Mouse (Mus musculus): ENCODE results near the gene Scn3a. TPM values are rescaled to one million over a fixed set of nuclear protein-coding genes. Genes with fewer than 3 reads are reported as not detected.
A peak's percentile ranks its signal among the peaks of the same experiment; 100 is the strongest.

Gene Scn3a
- polyA plus RNA-seq (2016; fragmentation: Nextera tagmentation; extraction: Ambion mirVana) = 3.9 and 4.7 TPM in 2 replicates

- no peaks in the 10 kb centered on the region for H3K36me3 ChIP-seq (replicated peaks)
- H3K27ac ChIP-seq (replicated peaks) = 0 out of 2 replicates have a peak within 1 kb of the TSS, but pooled peaks have one; percentile 30
- peak within 1 kb of the TSS; percentile 30; the same call in 1 of the 2 replicates for H3K4me3 ChIP-seq
- H3K27me3 ChIP-seq (replicated peaks; ENCODE audit: low read depth, poor library complexity, severe bottlenecking) = no peaks in the 10 kb centered on the region
- no peaks in the 10 kb centered on the region for H3K9me3 ChIP-seq
- DNase-seq (ENCODE audit: low spot score) = peak; percentile 51
- H3K4me1 ChIP-seq = peaks cover 10% of the 10 kb centered on the region; the same call in 1 of the 2 replicates
- 22% methylated on average over 16 of the region's 16 CpGs for whole genome bisulfite sequencing
These were observed at the start of gene Scn3a for GRCm38 (mm10) chr2:65566793-65567787. Gene Scn3a (minus strand): TSS chr2:65567627.

GRCm38 (mm10) chr2:65611887-65612286, 44.5 kb upstream of the Scn3a start:
- H3K4me1 ChIP-seq = no peaks in the 10 kb centered on the region
- H3K9me3 ChIP-seq = no peaks in the 10 kb centered on the region
- 85% methylated on average over 4 of the region's 4 CpGs for WGBS
- H3K4me3 ChIP-seq = no peak overlapping the region
- no peaks in the 10 kb centered on the region for H3K36me3 ChIP-seq (replicated peaks)
- H3K27me3 ChIP-seq (replicated peaks; ENCODE audit: low read depth, poor library complexity, severe bottlenecking) = no peaks in the 10 kb centered on the region
- DNase-seq (ENCODE audit: low spot score) = no peak
- H3K27ac ChIP-seq (replicated peaks) = no peak overlapping the region

GRCm38 (mm10) chr2:65607813-65608212, 40.4 kb upstream of the Scn3a start:
- DNase-seq (ENCODE audit: low spot score) = no peak
- no peak overlapping the region for H3K4me3 ChIP-seq
- H3K36me3 ChIP-seq (replicated peaks) = no peaks in the 10 kb centered on the region
- H3K27me3 ChIP-seq (replicated peaks; ENCODE audit: low read depth, poor library complexity, severe bottlenecking) = no peaks in the 10 kb centered on the region
- H3K9me3 ChIP-seq = no peaks in the 10 kb centered on the region
- no peak overlapping the region for H3K27ac ChIP-seq (replicated peaks)
- H3K4me1 ChIP-seq = no peaks in the 10 kb centered on the region

DNA sequence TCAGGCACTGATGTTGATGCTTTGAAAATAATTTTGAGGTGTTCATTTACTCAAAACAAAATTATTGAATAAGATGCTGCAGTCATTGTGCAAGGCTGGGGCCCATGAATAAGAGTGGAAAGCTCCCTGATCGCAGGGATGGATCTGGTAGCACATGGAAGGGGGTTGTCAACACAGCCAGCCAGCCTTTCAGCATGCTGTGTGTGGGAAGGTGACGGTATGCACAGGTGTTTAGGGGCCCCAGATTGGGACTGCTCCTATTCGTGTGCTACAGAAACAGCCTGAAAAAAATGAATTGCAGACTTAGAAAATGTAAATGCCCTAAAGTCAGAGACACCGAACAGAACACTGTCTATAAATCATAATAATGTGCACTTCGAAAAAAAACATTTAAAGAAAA, 20.3 kb upstream of the Scn3a start:
- H3K4me3 ChIP-seq = no peak overlapping the region
- H3K36me3 ChIP-seq (replicated peaks) = no peaks in the 10 kb centered on the region
- no peaks in the 10 kb centered on the region for H3K27me3 ChIP-seq (replicated peaks; ENCODE audit: low read depth, poor library complexity, severe bottlenecking)
- whole genome bisulfite sequencing = 83% methylated on average over 5 of the region's 5 CpGs
- no peak overlapping the region for H3K27ac ChIP-seq (replicated peaks)
- no peaks in the 10 kb centered on the region for H3K4me1 ChIP-seq
- no peaks in the 10 kb centered on the region for H3K9me3 ChIP-seq
- DNase-seq (ENCODE audit: low spot score) = no peak

GRCm38 (mm10) chr2:65567925-65568324, 498 bp upstream of the Scn3a start:
- DNase-seq (ENCODE audit: low spot score) = no peak
- 91% methylated on average over 4 of the region's 4 CpGs for WGBS
- Histone ChIP-seq H3K36me3 (replicated peaks) (no peaks in the 10 kb centered on the region), H3K4me3 (no peak overlapping the region), H3K9me3 (no peaks in the 10 kb centered on the region), H3K4me1 (peaks cover 10% of the 10 kb centered on the region; the same call in 1 of the 2 replicates), H3K27ac (replicated peaks) (no peak overlapping the region), H3K27me3 (replicated peaks; ENCODE audit: low read depth, poor library complexity, severe bottlenecking) (no peaks in the 10 kb centered on the region)

DNA sequence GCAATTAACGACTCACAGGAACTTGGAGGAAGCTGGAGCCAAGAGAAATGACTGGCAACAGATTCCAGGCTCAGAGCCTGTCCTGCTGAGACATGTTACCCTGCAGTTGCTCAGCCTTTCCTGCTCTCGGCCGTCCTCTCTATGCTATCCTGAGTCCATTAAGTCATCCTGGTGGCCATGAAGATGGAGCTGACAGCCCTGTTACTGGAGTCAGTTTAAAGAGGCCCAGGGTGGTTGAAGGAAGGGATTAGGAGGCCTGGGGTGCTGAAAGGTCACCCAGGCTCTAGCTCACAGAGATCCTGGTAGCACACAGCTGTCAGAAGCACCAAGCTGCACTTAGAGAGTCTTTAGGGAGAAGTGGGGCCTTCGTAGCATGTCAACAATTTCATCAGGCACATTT, 3.5 kb downstream of the Scn3a start:
- 41% methylated on average over 4 of the region's 4 CpGs for WGBS
- no peaks in the 10 kb centered on the region for H3K9me3 ChIP-seq
- H3K4me1 ChIP-seq = peaks cover 10% of the 10 kb centered on the region; the same call in 1 of the 2 replicates
- no peaks in the 10 kb centered on the region for H3K36me3 ChIP-seq (replicated peaks)
- no peak overlapping the region for H3K27ac ChIP-seq (replicated peaks)
- no peaks in the 10 kb centered on the region for H3K27me3 ChIP-seq (replicated peaks; ENCODE audit: low read depth, poor library complexity, severe bottlenecking)
- peak; percentile 40 for DNase-seq (ENCODE audit: low spot score)
- no peak overlapping the region for H3K4me3 ChIP-seq

DNA sequence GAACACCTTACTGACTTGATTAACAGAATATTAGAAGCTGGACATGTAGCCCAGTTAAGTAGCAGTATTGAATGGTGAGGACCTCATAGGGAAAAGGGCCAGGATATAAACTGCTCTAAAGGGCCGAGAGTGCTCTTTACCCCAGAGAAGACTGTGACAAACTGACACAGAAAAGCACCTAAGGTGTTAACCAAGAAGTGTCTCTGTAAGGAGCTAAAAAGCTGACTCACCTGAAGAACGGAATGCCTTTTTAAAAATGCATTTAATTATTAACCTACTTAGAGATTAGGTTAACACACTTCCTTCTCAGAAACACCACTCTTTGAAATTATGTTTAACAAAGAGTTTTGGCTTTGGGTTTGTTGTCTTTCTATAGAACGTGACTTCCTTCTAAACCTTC, 9.7 kb downstream of the Scn3a start:
- Histone ChIP-seq H3K27ac (replicated peaks) (no peak overlapping the region), H3K36me3 (replicated peaks) (no peaks in the 10 kb centered on the region), H3K4me1 (peaks cover 1% of the 10 kb centered on the region), H3K4me3 (no peak overlapping the region), H3K27me3 (replicated peaks; ENCODE audit: low read depth, poor library complexity, severe bottlenecking) (no peaks in the 10 kb centered on the region), H3K9me3 (no peaks in the 10 kb centered on the region)
- DNase-seq (ENCODE audit: low spot score) = no peak
- 84% methylated on average over 3 of the region's 3 CpGs for WGBS

- no peak for DNase-seq (ENCODE audit: low spot score)
- 85% methylated on average over 7 of the region's 7 CpGs for WGBS
These were observed 12.8 kb downstream of the Scn3a start for GRCm38 (mm10) chr2:65554662-65555061.

DNA sequence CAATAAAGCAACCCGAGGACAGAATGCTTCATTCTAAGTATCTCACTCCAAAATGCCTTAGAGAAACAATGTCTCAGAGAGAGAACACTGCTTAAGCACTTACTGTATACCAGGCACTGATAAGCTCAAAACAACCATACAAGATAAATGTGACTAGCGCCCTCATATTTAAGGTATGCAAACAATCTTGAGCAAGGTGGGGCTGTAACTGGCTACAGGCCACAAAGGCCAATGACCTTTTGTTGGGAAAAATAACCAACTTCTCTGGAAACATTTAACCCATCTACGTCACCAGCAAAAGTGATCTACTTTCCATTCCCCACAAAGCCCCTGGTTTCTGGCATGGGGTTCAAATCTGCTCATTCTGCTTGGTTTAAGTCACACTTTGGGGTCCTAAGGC, 14.0 kb downstream of the Scn3a start:
- no peak for DNase-seq (ENCODE audit: low spot score)

More at GRCm38 (mm10) chr2:65554662-65555061, 12.8 kb downstream of the Scn3a start:
- H3K4me1 ChIP-seq = peaks cover 12% of the 10 kb centered on the region
- H3K27me3 ChIP-seq (replicated peaks; ENCODE audit: low read depth, poor library complexity, severe bottlenecking) = no peaks in the 10 kb centered on the region
- H3K9me3 ChIP-seq = no peaks in the 10 kb centered on the region
- no peak overlapping the region for H3K4me3 ChIP-seq
- no peak overlapping the region for H3K27ac ChIP-seq (replicated peaks)
- H3K36me3 ChIP-seq (replicated peaks) = no peaks in the 10 kb centered on the region

GRCm38 (mm10) chr2:65552727-65553126, 14.7 kb downstream of the Scn3a start:
- WGBS = 62% methylated on average over 3 of the region's 3 CpGs
- no peaks in the 10 kb centered on the region for H3K9me3 ChIP-seq
- peaks cover 12% of the 10 kb centered on the region for H3K4me1 ChIP-seq
- no peaks in the 10 kb centered on the region for H3K36me3 ChIP-seq (replicated peaks)
- H3K27me3 ChIP-seq (replicated peaks; ENCODE audit: low read depth, poor library complexity, severe bottlenecking) = no peaks in the 10 kb centered on the region
- no peak for DNase-seq (ENCODE audit: low spot score)
- no peak overlapping the region for H3K27ac ChIP-seq (replicated peaks)
- H3K4me3 ChIP-seq = no peak overlapping the region

More for the DNA sequence above, 14.0 kb downstream of the Scn3a start:
- no peak overlapping the region for H3K4me3 ChIP-seq
- no peak overlapping the region for H3K27ac ChIP-seq (replicated peaks)
- H3K27me3 ChIP-seq (replicated peaks; ENCODE audit: low read depth, poor library complexity, severe bottlenecking) = no peaks in the 10 kb centered on the region
- no peaks in the 10 kb centered on the region for H3K9me3 ChIP-seq
- 76% methylated on average over 3 of the region's 3 CpGs for WGBS
- H3K4me1 ChIP-seq = peaks cover 12% of the 10 kb centered on the region
- no peaks in the 10 kb centered on the region for H3K36me3 ChIP-seq (replicated peaks)

- H3K36me3 ChIP-seq (replicated peaks) = no peaks in the 10 kb centered on the region
- no peak overlapping the region for H3K4me3 ChIP-seq
- peaks cover 16% of the 10 kb centered on the region for H3K4me1 ChIP-seq
- no peak for DNase-seq (ENCODE audit: low spot score)
- H3K9me3 ChIP-seq = no peaks in the 10 kb centered on the region
- H3K27me3 ChIP-seq (replicated peaks; ENCODE audit: low read depth, poor library complexity, severe bottlenecking) = no peaks in the 10 kb centered on the region
- 57% methylated on average over 5 of the region's 5 CpGs for WGBS
- H3K27ac ChIP-seq (replicated peaks) = no peak overlapping the region
These were observed 15.2 kb downstream of the Scn3a start for GRCm38 (mm10) chr2:65552222-65552621.

DNA sequence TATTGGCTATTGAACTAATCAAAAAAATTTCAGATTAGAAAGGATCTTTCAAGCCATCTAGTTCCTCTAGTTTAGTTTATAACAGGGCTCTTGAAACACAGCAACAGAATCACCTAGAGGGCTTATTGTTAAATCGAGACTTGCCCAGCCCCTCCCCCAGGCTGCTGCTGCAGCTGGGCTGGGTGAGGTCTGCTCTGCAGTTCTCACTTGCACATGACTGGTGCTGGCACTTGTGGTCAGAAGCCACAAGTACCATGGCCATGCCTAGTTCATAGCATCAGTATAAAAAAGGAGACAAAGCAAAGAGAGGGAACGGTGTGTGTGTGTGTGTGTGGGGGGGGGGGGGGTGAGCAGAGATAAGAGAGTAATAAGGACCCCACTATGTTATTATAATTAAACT, 15.7 kb downstream of the Scn3a start:
- Histone ChIP-seq H3K27me3 (replicated peaks; ENCODE audit: low read depth, poor library complexity, severe bottlenecking) (no peaks in the 10 kb centered on the region), H3K9me3 (no peaks in the 10 kb centered on the region), H3K4me1 (peaks cover 17% of the 10 kb centered on the region), H3K4me3 (no peak overlapping the region), H3K36me3 (replicated peaks) (no peaks in the 10 kb centered on the region), H3K27ac (replicated peaks) (no peak overlapping the region)
- 49% methylated on average over 2 of the region's 2 CpGs for WGBS
- no peak for DNase-seq (ENCODE audit: low spot score)

GRCm38 (mm10) chr2:65550564-65550963, 16.9 kb downstream of the Scn3a start:
- peaks cover 17% of the 10 kb centered on the region for H3K4me1 ChIP-seq
- no peaks in the 10 kb centered on the region for H3K9me3 ChIP-seq
- no peak overlapping the region for H3K4me3 ChIP-seq
- H3K27me3 ChIP-seq (replicated peaks; ENCODE audit: low read depth, poor library complexity, severe bottlenecking) = no peaks in the 10 kb centered on the region
- H3K36me3 ChIP-seq (replicated peaks) = no peaks in the 10 kb centered on the region
- H3K27ac ChIP-seq (replicated peaks) = no peak overlapping the region
- DNase-seq (ENCODE audit: low spot score) = no peak
- 95% methylated on average over 3 of the region's 3 CpGs for WGBS
